Mouse (Mus musculus): ENCODE measurements around the gene Lpcat2b. TPM values are rescaled to one million over a fixed set of nuclear protein-coding genes. Genes with fewer than 3 reads are reported as not detected.

The Lpcat2b gene
- polyA plus RNA-seq, 1 experiment, result not detected

DNA sequence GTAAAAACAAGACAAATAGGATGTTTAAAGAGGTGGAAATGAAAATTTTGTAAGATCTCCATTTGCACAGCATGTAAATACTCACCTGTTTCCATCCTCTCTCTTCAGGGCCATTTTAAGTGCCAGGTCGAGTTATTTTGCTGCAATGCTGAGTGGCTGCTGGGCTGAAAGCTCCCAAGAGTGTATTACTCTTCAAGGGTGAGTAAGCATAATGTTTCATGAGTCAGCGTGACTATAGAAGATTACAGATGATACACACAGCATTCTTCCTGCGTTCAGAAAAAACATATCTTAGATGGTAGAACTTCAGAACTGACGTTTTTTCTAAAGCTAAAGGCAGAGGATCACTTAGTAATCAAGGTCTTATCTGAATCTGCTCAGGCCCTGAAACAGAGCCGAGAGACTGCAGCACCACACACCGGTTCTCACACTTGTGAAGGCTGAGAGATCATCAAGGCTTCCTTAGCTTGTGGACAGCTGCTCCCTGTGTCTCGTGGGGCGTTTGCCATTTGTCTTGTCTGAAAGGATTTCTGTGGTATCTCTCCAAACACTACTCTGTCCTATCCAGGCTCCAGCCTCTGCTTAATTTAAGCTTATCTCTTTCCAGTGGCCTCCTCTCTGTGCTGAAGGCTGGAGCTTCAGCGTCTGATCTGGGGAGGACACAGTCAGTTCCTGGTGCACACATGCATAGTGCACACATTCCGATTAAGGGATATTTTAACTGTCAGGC lies 39.4 kb downstream of the Lpcat2b start:
- Histone ChIP-seq H3K27ac (ENCODE audit: insufficient read depth, low read depth, low read length) (no peak overlapping the region), H3K4me1 (ENCODE audit: control insufficient read depth, insufficient read depth, insufficient read length, low read length) (no peaks in the 10 kb centered on the region), H3K4me3 (ENCODE audit: low read depth, low read length) (no peak overlapping the region), H3K36me3 (ENCODE audit: control insufficient read depth, insufficient read depth, low read length) (peaks cover 3% of the 10 kb centered on the region), H3K27me3 (ENCODE audit: control insufficient read depth, insufficient read depth, low read length) (no peaks in the 10 kb centered on the region)
- 81% methylated on average over 10 of the region's 10 CpGs for WGBS
- TF ChIP-seq CTCF (IDR thresholded peaks at IDR 0.05; ENCODE audit: extremely low read depth, insufficient read length, insufficient replicate concordance, low read depth, low read length) (no peak), POLR2A (IDR thresholded peaks at IDR 0.05; ENCODE audit: low read depth, low read length) (no peak)

DNA sequence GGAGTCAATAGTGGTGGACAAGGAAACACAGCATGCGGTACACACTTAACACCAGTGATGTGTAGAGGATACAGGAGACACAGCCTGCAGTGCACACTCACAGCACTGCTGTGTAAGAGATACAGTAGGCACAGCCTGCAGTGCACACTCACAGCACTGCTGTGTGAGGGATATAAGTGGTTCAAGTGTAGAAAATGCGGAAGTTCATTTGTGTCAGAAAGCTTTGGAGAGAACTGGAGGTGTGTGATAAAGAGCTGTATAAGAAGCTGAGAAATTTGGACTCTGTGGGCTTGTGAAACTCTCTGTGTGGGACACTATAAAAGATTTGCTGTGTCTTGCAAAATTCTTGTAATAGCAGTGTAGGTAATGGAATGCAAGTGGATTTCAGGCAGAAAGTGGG lies 48.8 kb downstream of the Lpcat2b start:
- Histone ChIP-seq H3K27ac (ENCODE audit: insufficient read depth, low read depth, low read length) (no peak overlapping the region), H3K4me3 (ENCODE audit: low read depth, low read length) (no peak overlapping the region), H3K27me3 (ENCODE audit: control insufficient read depth, insufficient read depth, low read length) (no peaks in the 10 kb centered on the region), H3K4me1 (ENCODE audit: control insufficient read depth, insufficient read depth, insufficient read length, low read length) (no peaks in the 10 kb centered on the region), H3K36me3 (ENCODE audit: control insufficient read depth, insufficient read depth, low read length) (no peaks in the 10 kb centered on the region)
- WGBS, result 92% methylated on average over 2 of the region's 2 CpGs
- TF ChIP-seq CTCF (IDR thresholded peaks at IDR 0.05; ENCODE audit: extremely low read depth, insufficient read length, insufficient replicate concordance, low read depth, low read length), result no peak
- no peak for TF ChIP-seq POLR2A (IDR thresholded peaks at IDR 0.05; ENCODE audit: low read depth, low read length)

Other genes with a start within 250 kb of the Lpcat2b start
- gene Tgfbr3, start 141.9 kb upstream of the Lpcat2b start, polyA plus RNA-seq (2012; rRNA removed), result 6.2 and 7.5 TPM in 2 replicates
- gene Brdt, start 100.4 kb upstream of the Lpcat2b start, polyA plus RNA-seq (2012; rRNA removed), result 0.72 and 0.96 TPM in 2 replicates
- gene Ephx4, start 28.8 kb upstream of the Lpcat2b start, polyA plus RNA-seq (2012; rRNA removed), result 0.15 and 0.80 TPM in 2 replicates
- 0.13 and 0.28 TPM in 2 replicates for gene Btbd8, start 6.4 kb downstream of the Lpcat2b start, polyA plus RNA-seq (2012; rRNA removed)
- gene Gm42669, start 76.1 kb downstream of the Lpcat2b start, polyA plus RNA-seq (2012; rRNA removed), result 0.06 TPM in 1 of 2 replicates, not detected in the other
- gene 1700028K03Rik, start 103.2 kb downstream of the Lpcat2b start, polyA plus RNA-seq (2012; rRNA removed), result not detected in 2 replicates
- gene Rpap2, start 165.8 kb downstream of the Lpcat2b start, polyA plus RNA-seq (2012; rRNA removed), result 0.24 and 0.35 TPM in 2 replicates
- gene Glmn, start 166.3 kb downstream of the Lpcat2b start, polyA plus RNA-seq (2012; rRNA removed), result 0.22 TPM in 1 of 2 replicates, not detected in the other